Comparison of ENCODE assay signal across 21 mouse cellular contexts in the genomic region with DNA sequence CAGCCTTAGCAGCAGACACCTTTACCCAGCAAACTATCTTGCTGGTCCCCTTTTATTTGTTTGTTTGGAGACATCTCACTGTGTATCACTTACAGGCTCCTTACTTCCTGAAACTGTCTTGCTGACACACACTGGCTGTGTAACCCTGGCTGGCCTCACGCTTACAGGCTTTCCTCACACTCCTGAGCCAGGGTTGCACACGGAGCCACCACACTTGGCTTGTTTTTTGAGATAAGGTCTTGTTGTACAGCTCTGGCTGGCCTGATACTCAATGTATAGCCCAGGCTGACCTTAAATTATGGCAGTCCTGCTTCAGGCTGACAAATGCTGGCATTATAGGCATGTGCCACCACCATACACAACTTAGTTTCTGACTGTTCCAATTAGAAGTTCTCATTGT. TPM values are rescaled to one million over a fixed set of nuclear protein-coding genes. Genes with fewer than 3 reads are reported as not detected.
DNase-seq lines count a peak whose midpoint lies in the region; ATAC-seq and TF ChIP-seq lines count a peak whose summit lies in the region.
"Had no signal": no experiment of that assay in that cellular context is flagged by ENCODE, and none has a peak within 500 bp of the region (broad histone marks: within the 10 kb centered on the region; RNA-seq: fewer than 3 reads in every experiment).

No protein-coding gene starts in this region.

- H3K9ac ChIP-seq in liver, embryonic 14.5 days (replicated peaks): no peak overlapping the region
- no peak overlapping the region for H3K9ac ChIP-seq in forebrain, embryonic 12.5 days
- H3K9ac ChIP-seq: embryonic facial prominence, embryonic 13.5 days; heart, embryonic 12.5 days; hindbrain, embryonic 14.5 days had no signal

- 16% methylated on average over 2 of the region's 2 CpGs for WGBS in liver, embryonic 14.5 days (ENCODE audit: insufficient replicate concordance)
- 91% methylated on average over 2 of the region's 2 CpGs for WGBS in forebrain, embryonic 12.5 days

- ATAC-seq in liver, embryonic 14.5 days (ENCODE audit: insufficient read depth): peak; percentile 84
- ATAC-seq in megakaryocyte, adult 5-6 weeks (ENCODE audit: poor library complexity, severe bottlenecking): peak; percentile 66
- ATAC-seq in forebrain, embryonic 12.5 days (ENCODE audit: low FRiP score): no peak
- ATAC-seq: activated CD4-positive, CD25-positive, alpha-beta regulatory T cell, adult 4 months; forebrain, embryonic 16.5 days; Patski had no signal

- peaks cover 0 to 7% of the 10 kb centered on the region in 2 experiments; a peak in 2 of 4 replicates for H3K4me1 ChIP-seq in liver, embryonic 14.5 days (replicated peaks; ENCODE audit: control insufficient read depth in 2 of 2, insufficient read depth in 2 of 2, low read length in 1 of 2)
- H3K4me1 ChIP-seq in forebrain, embryonic 12.5 days: no peaks in the 10 kb centered on the region
- H3K4me1 ChIP-seq: embryonic facial prominence, embryonic 13.5 days; heart, embryonic 12.5 days; hindbrain, embryonic 10.5 days had no signal

- no peak overlapping the region for H3K4me3 ChIP-seq in liver, embryonic 14.5 days (ENCODE audit: insufficient read depth in 1 of 2, low read depth in 2 of 2, low read length in 2 of 2)
- no peak overlapping the region for H3K4me3 ChIP-seq in forebrain, embryonic 12.5 days (replicated peaks)
- H3K4me3 ChIP-seq: embryonic facial prominence, embryonic 13.5 days; heart, embryonic 12.5 days; hindbrain, embryonic 10.5 days had no signal

- peak; percentile 25 for DNase-seq in c-Kit-positive CD71-positive TER-119-negative erythroid progenitor cells, embryonic 14.5 days (ENCODE audit: low read depth)
- peak; percentile 50 for DNase-seq in liver
- DNase-seq in liver, embryonic 14.5 days (ENCODE audit: low read depth in 3 of 3, low spot score in 3 of 3): peak in 1 of 3 experiments; percentile 24
- no peak for DNase-seq in urinary bladder, postnatal 4 days (ENCODE audit: low spot score in 2 of 2)
- no peak for DNase-seq in cerebellum, postnatal 14 days
- DNase-seq in adrenal gland, postnatal 25 days: no peak
- DNase-seq: adrenal gland, postnatal 36 days; cerebellum, adult 11-12 months; cerebellum, adult 9-10 months; cerebellum, postnatal 36 days; gastrocnemius, postnatal 10 days had no signal

- peak; percentile 59; the same call in 1 of the 2 replicates for TF ChIP-seq EP300 in liver, embryonic 14.5 days (IDR thresholded peaks at IDR 0.05; ENCODE audit: low read depth)

- H3K27ac ChIP-seq in liver, embryonic 14.5 days: no peak overlapping the region
- H3K27ac ChIP-seq in forebrain, embryonic 12.5 days: no peak overlapping the region
- H3K27ac ChIP-seq: embryonic facial prominence, embryonic 13.5 days; hindbrain, embryonic 10.5 days; hindbrain, embryonic 14.5 days had no signal

- H3K27me3 ChIP-seq in liver, embryonic 14.5 days (ENCODE audit: control insufficient read depth, insufficient read depth, low read length): no peaks in the 10 kb centered on the region
- no peaks in the 10 kb centered on the region for H3K27me3 ChIP-seq in forebrain, embryonic 12.5 days
- H3K27me3 ChIP-seq: CH12.LX; embryonic facial prominence, embryonic 13.5 days; heart, embryonic 12.5 days; Patski had no signal

- no peaks in the 10 kb centered on the region for H3K9me3 ChIP-seq in liver, embryonic 14.5 days (ENCODE audit: control insufficient read depth, low read length)
- H3K9me3 ChIP-seq in forebrain, embryonic 12.5 days: no peaks in the 10 kb centered on the region
- H3K9me3 ChIP-seq: embryonic facial prominence, embryonic 13.5 days; heart, embryonic 12.5 days; hindbrain, embryonic 10.5 days had no signal

- TF ChIP-seq CTCF in liver, embryonic 14.5 days (IDR thresholded peaks at IDR 0.05; ENCODE audit: low read depth): no peak

- H3K4me2 ChIP-seq in liver, embryonic 14.5 days (ENCODE audit: low read depth): no peak overlapping the region
- no peak overlapping the region for H3K4me2 ChIP-seq in forebrain, embryonic 12.5 days
- H3K4me2 ChIP-seq: embryonic facial prominence, embryonic 13.5 days; heart, embryonic 12.5 days; hindbrain, embryonic 14.5 days had no signal

- peaks cover 71% of the 10 kb centered on the region for H3K36me3 ChIP-seq in liver, embryonic 14.5 days (replicated peaks; ENCODE audit: control insufficient read depth, insufficient read depth, low read depth)
- H3K36me3 ChIP-seq in forebrain, embryonic 12.5 days (replicated peaks): peaks cover 64% of the 10 kb centered on the region

RNA-seq across cellular contexts. Expression of gene Rabif, which starts 9.8 kb away (rescaled TPM):
- polyA plus RNA-seq in liver, embryonic 14.5 days (2012; rRNA removed): 8.9 and 9.7 TPM in 2 replicates
- polyA plus RNA-seq in liver, embryonic 14.5 days (2014; fragmentation: Nextera tagmentation; extraction: Ambion mirVana): 16.8 and 18.2 TPM in 2 replicates
- total RNA-seq in megakaryocyte, adult 5-6 weeks (2015): 20.6 and 24.1 TPM in 2 replicates
- 16.1 and 18.6 TPM in 2 replicates for total RNA-seq in megakaryocyte, adult 5-6 weeks (2017)
- 34.1 and 38.4 TPM in 2 replicates for total RNA-seq in adrenal gland, postnatal 25 days (2021)
- 41.6 and 41.7 TPM in 2 replicates for polyA plus RNA-seq in forebrain, embryonic 12.5 days (2016; fragmentation: Nextera tagmentation; extraction: Ambion mirVana)

RNA-seq across cellular contexts. Expression of gene Klhl12, which starts 29.3 kb away (rescaled TPM):
- polyA plus RNA-seq in liver, embryonic 14.5 days (2012; rRNA removed): 12.1 and 17.9 TPM in 2 replicates
- polyA plus RNA-seq in liver, embryonic 14.5 days (2014; fragmentation: Nextera tagmentation; extraction: Ambion mirVana): 28.0 and 31.6 TPM in 2 replicates
- total RNA-seq in megakaryocyte, adult 5-6 weeks (2015): 10.0 and 10.2 TPM in 2 replicates
- total RNA-seq in megakaryocyte, adult 5-6 weeks (2017): 11.2 and 12.8 TPM in 2 replicates
- total RNA-seq in adrenal gland, postnatal 25 days (2021): 20.1 and 24.9 TPM in 2 replicates
- polyA plus RNA-seq in forebrain, embryonic 12.5 days (2016; fragmentation: Nextera tagmentation; extraction: Ambion mirVana): 33.2 and 34.1 TPM in 2 replicates

Comparison
In these comparisons a context has a peak if more than half of its experiments do, and no peak if none do; other contexts are left out.
1. DNase-seq: peak in c-Kit-positive CD71-positive TER-119-negative erythroid progenitor cells, embryonic 14.5 days (single experiment) and liver (single experiment); none in urinary bladder, postnatal 4 days (0 of 2), cerebellum, postnatal 14 days (0 of 2) and adrenal gland, postnatal 25 days (single experiment).